Mouse (Mus musculus): ENCODE results near the gene Mief2.

Mief2 gene

GRCm38 (mm10) chr11:60728260-60728761 is at the start of gene Mief2:
TSS of gene Mief2 (plus strand) at chr11:60728398.
- peak; percentile 97 for DNase-seq

DNA sequence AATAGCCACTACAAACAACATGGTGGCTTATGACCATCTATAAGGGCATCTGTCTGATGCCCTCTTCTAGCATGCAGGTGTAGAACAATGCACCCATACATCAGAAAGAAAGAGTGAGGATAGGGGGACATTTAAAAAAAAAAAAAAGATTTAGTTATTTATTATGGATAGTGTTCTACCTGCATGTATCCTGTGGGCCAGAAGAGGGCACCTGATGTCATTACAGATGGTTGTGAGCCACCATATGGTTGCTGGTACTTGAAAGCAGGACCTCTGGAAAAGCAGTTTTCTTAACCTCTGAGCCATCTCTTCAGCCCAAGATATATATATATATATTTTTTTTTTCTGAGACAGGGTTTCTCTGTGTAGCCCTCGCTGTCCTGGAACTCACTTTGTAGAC is 32.0 kb upstream of the Mief2 start:
- peak in 1 of 2 experiments; percentile 19 for DNase-seq

- DNase-seq = peak; percentile 4 to 27
These were observed 30.6 kb upstream of the Mief2 start for GRCm38 (mm10) chr11:60697561-60697960.

- DNase-seq = peak; percentile 84 to 88
These were observed 29.2 kb upstream of the Mief2 start for GRCm38 (mm10) chr11:60698806-60699523.

- DNase-seq = peak; percentile 85 to 91
These were observed 28.6 kb upstream of the Mief2 start, which contains the start of gene Llgl1 for GRCm38 (mm10) chr11:60699524-60700075. TSS of gene Llgl1 (plus strand) at chr11:60699723.

DNA sequence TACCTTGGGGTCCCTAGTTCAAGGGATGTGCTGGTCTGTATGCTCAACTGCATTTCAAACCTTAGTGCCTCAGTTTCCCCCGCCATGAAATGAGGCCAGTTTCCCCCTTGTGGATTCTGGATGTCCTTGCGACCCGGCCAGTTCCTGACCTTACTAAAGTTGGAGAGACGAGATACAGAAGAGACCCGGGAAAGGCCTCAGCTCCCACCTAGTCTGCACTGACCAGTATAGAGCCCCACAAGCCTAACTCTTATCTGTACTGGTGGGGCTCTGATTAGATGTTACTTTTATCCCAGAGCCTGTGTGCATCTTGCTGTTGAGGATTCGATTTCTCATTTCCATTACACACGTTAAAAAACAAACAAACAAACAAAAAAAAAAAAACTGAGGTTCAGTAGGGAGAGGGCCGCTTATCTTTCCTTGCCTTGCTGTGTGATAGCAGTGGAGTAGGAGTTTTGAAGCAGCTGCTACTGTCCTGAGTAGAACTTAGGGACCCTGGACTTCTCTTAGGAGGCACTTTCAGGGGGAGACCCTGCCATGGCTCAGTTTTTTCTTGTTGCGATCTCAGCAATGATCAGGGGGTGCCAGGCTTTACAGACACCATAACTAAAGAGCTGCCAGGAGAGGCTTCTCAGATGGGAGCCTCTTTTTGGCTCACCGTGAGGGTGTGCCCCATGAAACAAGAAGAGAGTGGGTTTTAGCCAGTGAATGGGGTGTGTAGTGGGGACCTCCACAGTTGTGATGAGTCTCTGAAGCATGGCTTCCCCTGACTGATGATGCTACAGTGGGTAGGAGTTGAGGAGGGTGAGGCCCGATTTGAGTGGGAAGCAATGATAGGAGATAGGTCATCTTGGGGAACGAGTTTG is 27.6 kb upstream of the Mief2 start:
- no peak for DNase-seq

- no peak for DNase-seq
These were observed 26.6 kb upstream of the Mief2 start for GRCm38 (mm10) chr11:60701611-60702010.

DNA sequence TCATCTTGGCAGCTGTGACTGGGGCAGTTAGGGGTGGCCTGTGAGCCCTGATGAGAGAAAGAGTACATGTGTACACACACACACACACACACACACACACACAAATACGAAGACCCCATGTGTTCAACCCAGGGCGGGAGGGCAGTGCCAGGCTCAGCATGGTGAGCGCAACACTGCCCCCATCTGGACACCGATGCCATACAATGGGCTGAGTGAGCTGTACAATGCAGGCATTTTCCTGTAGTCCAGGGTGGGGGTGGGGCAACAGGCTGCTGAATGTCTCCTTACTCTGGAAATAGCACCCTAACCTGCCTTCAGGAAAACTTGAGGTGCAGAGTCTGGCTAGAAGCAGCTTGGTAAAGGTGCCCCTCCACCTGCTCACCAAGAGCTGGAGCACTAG is 25.1 kb upstream of the Mief2 start:
- DNase-seq = peak; percentile 62 to 87

- DNase-seq = no peak
These were observed 23.9 kb upstream of the Mief2 start for GRCm38 (mm10) chr11:60704023-60704880.

GRCm38 (mm10) chr11:60705255-60705654 is 22.9 kb upstream of the Mief2 start:
- no peak for DNase-seq

DNA sequence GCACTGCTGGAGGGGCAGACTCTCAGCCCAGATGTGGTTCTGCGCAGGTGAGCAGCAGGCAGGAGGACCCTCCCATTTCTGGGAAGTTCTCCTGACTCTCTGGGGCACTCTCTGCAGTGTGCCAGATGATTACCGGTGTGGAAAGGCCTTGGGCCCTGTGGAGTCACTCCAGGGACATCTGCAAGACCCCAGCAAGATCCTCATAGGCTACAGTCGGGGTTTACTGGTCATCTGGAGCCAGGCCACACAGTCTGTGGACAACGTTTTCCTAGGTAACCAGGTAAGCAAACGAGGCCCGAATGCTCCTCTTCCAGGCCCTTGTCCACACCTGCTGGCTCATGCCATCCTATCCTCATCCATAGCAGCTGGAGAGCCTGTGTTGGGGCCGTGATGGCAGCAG is 22.1 kb upstream of the Mief2 start:
- no peak for DNase-seq

DNA sequence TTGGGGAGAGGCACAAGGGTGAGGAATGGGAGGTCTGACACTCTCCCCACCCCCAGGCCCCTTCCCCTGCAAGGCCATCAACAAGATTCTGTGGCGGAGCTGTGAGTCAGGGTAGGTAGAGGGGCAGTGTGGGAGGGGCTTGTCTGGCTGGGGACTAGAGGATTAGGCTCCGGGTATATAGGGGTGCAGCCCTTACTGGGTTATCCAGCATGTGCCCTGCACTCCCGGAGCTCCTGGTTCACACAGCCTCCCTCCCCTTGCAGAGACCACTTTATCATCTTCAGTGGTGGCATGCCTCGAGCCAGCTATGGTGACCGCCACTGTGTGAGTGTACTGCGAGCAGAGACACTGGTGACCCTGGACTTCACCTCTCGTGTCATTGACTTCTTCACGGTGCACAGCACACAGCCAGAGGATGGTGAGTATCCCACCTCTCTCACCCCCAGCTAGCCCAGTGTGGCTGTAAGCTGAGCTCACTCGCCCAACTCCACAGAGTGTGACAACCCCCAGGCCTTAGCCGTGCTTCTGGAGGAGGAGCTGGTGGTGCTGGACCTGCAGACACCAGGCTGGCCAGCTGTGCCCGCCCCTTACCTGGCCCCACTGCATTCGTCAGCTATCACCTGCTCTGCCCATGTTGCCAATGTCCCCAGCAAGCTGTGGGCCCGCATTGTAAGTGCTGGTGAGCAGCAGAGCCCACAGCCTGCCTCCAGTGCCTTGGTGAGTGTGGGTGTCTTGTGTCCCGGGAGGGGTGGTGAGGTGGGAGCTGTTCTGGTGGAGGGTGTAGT is 21.3 kb upstream of the Mief2 start:
- DNase-seq = no peak

DNA sequence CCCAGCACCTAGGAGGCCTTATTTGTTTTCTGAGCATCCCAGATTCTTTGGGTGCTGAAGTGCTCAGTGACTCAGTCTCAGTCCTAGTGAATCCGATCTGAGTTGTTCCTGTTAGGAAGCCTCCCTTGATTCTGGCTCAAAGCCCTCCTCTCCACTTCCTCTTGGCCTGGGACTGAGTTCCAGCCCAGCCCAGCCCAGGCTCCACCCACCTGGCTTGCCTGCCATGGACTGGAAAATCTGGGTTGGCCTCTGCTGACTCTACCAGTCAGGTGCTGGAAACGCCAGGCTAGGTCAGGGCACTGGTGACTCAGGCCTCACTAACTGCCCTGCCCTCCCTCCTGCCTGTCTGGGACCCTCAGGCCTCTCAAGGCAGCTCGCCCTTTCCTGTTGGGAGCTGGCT is 20.5 kb upstream of the Mief2 start:
- peak; percentile 95 for DNase-seq

DNA sequence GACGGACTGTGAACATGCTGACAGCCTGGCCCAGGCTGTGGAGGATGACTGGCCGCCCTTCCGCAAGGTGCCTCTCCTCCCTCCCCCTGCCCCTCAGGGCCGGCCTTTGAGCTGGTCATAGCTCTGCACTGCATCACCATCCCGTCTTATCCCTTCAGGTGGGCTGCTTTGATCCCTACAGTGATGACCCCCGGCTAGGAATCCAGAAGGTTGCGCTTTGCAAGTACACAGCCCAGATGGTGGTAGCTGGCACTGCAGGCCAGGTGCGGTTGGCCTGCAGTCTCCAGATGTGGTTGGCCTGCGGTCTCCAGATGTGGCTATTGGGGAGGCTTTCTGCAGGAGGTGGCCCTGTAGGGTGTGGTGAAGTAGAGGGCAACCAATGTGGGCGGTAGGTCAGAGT is 19.6 kb upstream of the Mief2 start:
- no peak for DNase-seq

- no peak for DNase-seq
These were observed 18.4 kb upstream of the Mief2 start for GRCm38 (mm10) chr11:60709481-60710465.

DNA sequence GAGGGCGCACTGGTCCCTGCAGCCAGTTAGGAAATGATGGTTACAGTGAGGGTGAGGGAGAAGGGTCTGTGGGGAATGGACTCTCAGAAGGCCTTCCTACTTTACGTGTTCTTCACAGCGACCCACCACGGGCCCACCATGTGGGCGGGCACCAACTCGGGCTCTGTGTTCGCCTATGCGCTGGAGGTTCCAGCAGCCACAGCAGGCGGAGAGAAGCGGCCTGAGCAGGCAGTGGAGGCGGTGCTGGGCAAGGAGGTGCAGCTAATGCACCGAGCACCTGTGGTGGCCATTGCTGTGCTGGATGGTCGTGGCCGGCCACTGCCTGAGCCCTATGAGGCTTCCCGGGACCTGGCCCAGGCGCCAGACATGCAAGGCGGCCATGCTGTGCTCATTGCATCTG is 17.0 kb upstream of the Mief2 start:
- no peak for DNase-seq

- no peak for DNase-seq
These were observed 16.2 kb upstream of the Mief2 start for GRCm38 (mm10) chr11:60712040-60712439.

GRCm38 (mm10) chr11:60712639-60713255 is 15.5 kb upstream of the Mief2 start:
- DNase-seq = no peak

DNA sequence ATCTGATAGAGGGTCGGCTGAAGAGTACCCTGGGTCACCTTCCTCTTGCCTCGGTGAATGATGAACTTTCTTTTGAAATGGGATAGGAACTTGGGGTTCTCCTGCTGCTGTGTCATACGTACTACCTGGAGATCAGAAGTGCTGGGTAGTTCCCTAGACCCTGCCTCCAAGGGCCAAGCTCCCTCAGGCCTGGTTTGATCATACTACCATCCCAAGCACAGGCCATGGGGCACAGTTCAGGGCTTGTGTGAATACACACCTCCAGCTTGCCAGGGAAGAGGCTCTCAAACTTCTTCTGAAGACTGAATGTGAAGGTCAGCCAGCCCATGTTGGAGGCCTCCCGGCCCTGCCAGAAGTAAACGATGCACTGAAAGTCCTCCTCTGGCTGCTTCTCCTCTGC is 12.4 kb upstream of the Mief2 start:
- no peak for DNase-seq

DNA sequence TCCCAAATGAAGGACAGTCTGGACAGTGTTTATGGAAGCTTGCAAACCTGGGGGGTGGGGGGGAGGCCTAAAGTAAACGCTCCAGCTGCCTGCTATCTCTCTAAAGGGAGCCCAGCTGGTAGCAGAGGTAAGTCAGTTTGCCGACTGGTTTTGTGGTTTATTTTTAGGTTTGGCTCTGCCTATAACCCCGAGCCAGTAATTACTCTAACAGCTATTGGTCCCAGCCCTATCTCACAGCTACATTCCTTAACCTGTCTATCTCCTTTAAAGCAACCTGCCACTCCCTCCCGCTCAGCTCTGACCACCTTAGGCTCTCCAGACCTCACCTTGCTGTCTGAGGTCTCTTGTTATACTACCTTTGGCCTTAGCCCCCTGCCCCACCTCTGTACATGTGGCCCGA is 8.9 kb upstream of the Mief2 start:
- no peak for DNase-seq

All from kidney, postnatal 36 days (tissue).